Mouse (Mus musculus): ENCODE data around the gene Cbx7. TPM values are rescaled to one million over a fixed set of nuclear protein-coding genes. Genes with fewer than 3 reads are reported as not detected.

Cbx7 gene
- polyA plus RNA-seq, 1 experiment = 82.9 TPM

- Histone ChIP-seq H3K27me3 (ENCODE audit: control insufficient read depth, insufficient read depth, low read length) (no peaks in the 10 kb centered on the region), H3K4me1 (ENCODE audit: control insufficient read depth, insufficient read depth, insufficient read length) (no peaks in the 10 kb centered on the region), H3K36me3 (ENCODE audit: control insufficient read depth, insufficient read depth, low read length) (no peaks in the 10 kb centered on the region), H3K4me3 (ENCODE audit: extremely low read depth, insufficient read depth, insufficient read length) (no peak overlapping the region), H3K27ac (ENCODE audit: insufficient read depth, low read length) (no peak overlapping the region)
- 86% methylated on average over 8 of the region's 8 CpGs for WGBS
- no peak for DNase-seq (ENCODE audit: low read depth in 1 of 2, low spot score in 2 of 2)
- TF ChIP-seq POLR2A (IDR thresholded peaks at IDR 0.05; ENCODE audit: low read depth, low read length) (no peak), CTCF (IDR thresholded peaks at IDR 0.05; ENCODE audit: extremely low read depth, insufficient read depth, insufficient read length, insufficient replicate concordance) (no peak)
Measured at GRCm38 (mm10) chr15:79986182-79986581, 15.3 kb upstream of the Cbx7 start.

- 41% methylated on average over 11 of the region's 11 CpGs for WGBS
Measured at GRCm38 (mm10) chr15:79985471-79985870, 14.6 kb upstream of the Cbx7 start.

GRCm38 (mm10) chr15:79984152-79984551 is 13.2 kb upstream of the Cbx7 start:
- Histone ChIP-seq H3K4me1 (ENCODE audit: control insufficient read depth, insufficient read depth, insufficient read length) (no peaks in the 10 kb centered on the region), H3K27me3 (ENCODE audit: control insufficient read depth, insufficient read depth, low read length) (no peaks in the 10 kb centered on the region), H3K36me3 (ENCODE audit: control insufficient read depth, insufficient read depth, low read length) (no peaks in the 10 kb centered on the region), H3K4me3 (ENCODE audit: extremely low read depth, insufficient read depth, insufficient read length) (no peak overlapping the region), H3K27ac (ENCODE audit: insufficient read depth, low read length) (no peak overlapping the region)
- TF ChIP-seq POLR2A (IDR thresholded peaks at IDR 0.05; ENCODE audit: low read depth, low read length) = no peak
- TF ChIP-seq CTCF (IDR thresholded peaks at IDR 0.05; ENCODE audit: extremely low read depth, insufficient read depth, insufficient read length, insufficient replicate concordance) = no peak
- WGBS = 69% methylated on average over 7 of the region's 7 CpGs
- no peak for DNase-seq (ENCODE audit: low read depth in 1 of 2, low spot score in 2 of 2)

More at GRCm38 (mm10) chr15:79985471-79985870, 14.6 kb upstream of the Cbx7 start:
- Histone ChIP-seq H3K27ac (ENCODE audit: insufficient read depth, low read length) (no peak overlapping the region), H3K4me1 (ENCODE audit: control insufficient read depth, insufficient read depth, insufficient read length) (no peaks in the 10 kb centered on the region), H3K36me3 (ENCODE audit: control insufficient read depth, insufficient read depth, low read length) (no peaks in the 10 kb centered on the region), H3K27me3 (ENCODE audit: control insufficient read depth, insufficient read depth, low read length) (no peaks in the 10 kb centered on the region), H3K4me3 (ENCODE audit: extremely low read depth, insufficient read depth, insufficient read length) (no peak overlapping the region)
- TF ChIP-seq CTCF (IDR thresholded peaks at IDR 0.05; ENCODE audit: extremely low read depth, insufficient read depth, insufficient read length, insufficient replicate concordance) (no peak), POLR2A (IDR thresholded peaks at IDR 0.05; ENCODE audit: low read depth, low read length) (no peak)
- DNase-seq (ENCODE audit: low read depth in 1 of 2, low spot score in 2 of 2) = no peak

- no peaks in the 10 kb centered on the region for H3K36me3 ChIP-seq (ENCODE audit: control insufficient read depth, insufficient read depth, low read length)
- H3K4me3 ChIP-seq (ENCODE audit: extremely low read depth, insufficient read depth, insufficient read length) = no peak overlapping the region
- H3K4me1 ChIP-seq (ENCODE audit: control insufficient read depth, insufficient read depth, insufficient read length) = no peaks in the 10 kb centered on the region
- TF ChIP-seq POLR2A (IDR thresholded peaks at IDR 0.05; ENCODE audit: low read depth, low read length) (no peak), CTCF (IDR thresholded peaks at IDR 0.05; ENCODE audit: extremely low read depth, insufficient read depth, insufficient read length, insufficient replicate concordance) (no peak)
- no peaks in the 10 kb centered on the region for H3K27me3 ChIP-seq (ENCODE audit: control insufficient read depth, insufficient read depth, low read length)
- 91% methylated on average over 11 of the region's 11 CpGs for WGBS
- no peak for DNase-seq (ENCODE audit: low read depth in 1 of 2, low spot score in 2 of 2)
- H3K27ac ChIP-seq (ENCODE audit: insufficient read depth, low read length) = no peak overlapping the region
Measured at GRCm38 (mm10) chr15:79980716-79981115, 9.8 kb upstream of the Cbx7 start.

GRCm38 (mm10) chr15:79972186-79972585 is 1.3 kb upstream of the Cbx7 start:
- Histone ChIP-seq H3K36me3 (ENCODE audit: control insufficient read depth, insufficient read depth, low read length) (no peaks in the 10 kb centered on the region), H3K27ac (ENCODE audit: insufficient read depth, low read length) (no peak overlapping the region), H3K27me3 (ENCODE audit: control insufficient read depth, insufficient read depth, low read length) (no peaks in the 10 kb centered on the region), H3K4me1 (ENCODE audit: control insufficient read depth, insufficient read depth, insufficient read length) (no peaks in the 10 kb centered on the region), H3K4me3 (ENCODE audit: extremely low read depth, insufficient read depth, insufficient read length) (no peak overlapping the region)
- 95% methylated on average over 11 of the region's 11 CpGs for WGBS
- TF ChIP-seq CTCF (IDR thresholded peaks at IDR 0.05; ENCODE audit: extremely low read depth, insufficient read depth, insufficient read length, insufficient replicate concordance) = no peak
- TF ChIP-seq POLR2A (IDR thresholded peaks at IDR 0.05; ENCODE audit: low read depth, low read length) = no peak
- DNase-seq (ENCODE audit: low read depth in 1 of 2, low spot score in 2 of 2) = no peak

GRCm38 (mm10) chr15:79970491-79970890 is 428 bp downstream of the Cbx7 start:
- 95% methylated on average over 18 of the region's 18 CpGs for WGBS
- Histone ChIP-seq H3K4me1 (ENCODE audit: control insufficient read depth, insufficient read depth, insufficient read length) (no peaks in the 10 kb centered on the region), H3K27me3 (ENCODE audit: control insufficient read depth, insufficient read depth, low read length) (no peaks in the 10 kb centered on the region), H3K4me3 (ENCODE audit: extremely low read depth, insufficient read depth, insufficient read length) (no peak overlapping the region), H3K36me3 (ENCODE audit: control insufficient read depth, insufficient read depth, low read length) (no peaks in the 10 kb centered on the region), H3K27ac (ENCODE audit: insufficient read depth, low read length) (no peak overlapping the region)
- no peak for TF ChIP-seq POLR2A (IDR thresholded peaks at IDR 0.05; ENCODE audit: low read depth, low read length)
- TF ChIP-seq CTCF (IDR thresholded peaks at IDR 0.05; ENCODE audit: extremely low read depth, insufficient read depth, insufficient read length, insufficient replicate concordance) = no peak
- DNase-seq (ENCODE audit: low read depth in 1 of 2, low spot score in 2 of 2) = no peak

GRCm38 (mm10) chr15:79967346-79967745 is 3.6 kb downstream of the Cbx7 start:
- no peaks in the 10 kb centered on the region for H3K27me3 ChIP-seq (ENCODE audit: control insufficient read depth, insufficient read depth, low read length)
- no peak overlapping the region for H3K27ac ChIP-seq (ENCODE audit: insufficient read depth, low read length)
- 92% methylated on average over 6 of the region's 6 CpGs for WGBS
- no peak overlapping the region for H3K4me3 ChIP-seq (ENCODE audit: extremely low read depth, insufficient read depth, insufficient read length)
- TF ChIP-seq POLR2A (IDR thresholded peaks at IDR 0.05; ENCODE audit: low read depth, low read length) (no peak), CTCF (IDR thresholded peaks at IDR 0.05; ENCODE audit: extremely low read depth, insufficient read depth, insufficient read length, insufficient replicate concordance) (no peak)
- H3K4me1 ChIP-seq (ENCODE audit: control insufficient read depth, insufficient read depth, insufficient read length) = no peaks in the 10 kb centered on the region
- no peaks in the 10 kb centered on the region for H3K36me3 ChIP-seq (ENCODE audit: control insufficient read depth, insufficient read depth, low read length)
- DNase-seq (ENCODE audit: low read depth in 1 of 2, low spot score in 2 of 2) = no peak

Data from spleen, adult 2 months (tissue).